Mouse (Mus musculus) hindbrain, embryonic 12.5 days (tissue): Measurements from ENCODE around the gene Nxf3. TPM values are rescaled to one million over a fixed set of nuclear protein-coding genes. Genes with fewer than 3 reads are reported as not detected.
"Not testable (repeated sequence)": the region's sequence is repeated elsewhere in the genome, so short reads cannot be mapped to it uniquely, and the experiment has no call there.

Experiments
- ATAC-seq: fragments of 200-750 bp; cut with Nextera tagmentation; 2 replicates; pipeline ENCODE4 v1.8.0; 2017; ENCODE audit warnings: moderate TSS enrichment; ENCODE audit not compliant: low FRiP score
- H3K27ac ChIP-seq: fragments of 300-500 bp; sonication (generic); 2 replicates; pipeline ENCODE4 v1.5.1; 2016; ENCODE audit warnings: mild to moderate bottlenecking
- H3K27me3 ChIP-seq: fragments of 300-500 bp; sonication (generic); 2 replicates; pipeline ENCODE4 v1.6.1; 2016; ENCODE audit warnings: mild to moderate bottlenecking
- H3K36me3 ChIP-seq: fragments of 300-500 bp; sonication (generic); 2 replicates; pipeline ENCODE4 v1.6.1; 2016; ENCODE audit warnings: mild to moderate bottlenecking
- H3K4me1 ChIP-seq: fragments of 300-500 bp; sonication (generic); 2 replicates; pipeline ENCODE4 v1.6.1; 2016
- H3K4me2 ChIP-seq: fragments of 300-500 bp; sonication (generic); replicated peaks from 2 replicates; pipeline ENCODE4 v1.6.1; 2016; ENCODE audit warnings: mild to moderate bottlenecking
- H3K4me3 ChIP-seq: fragments of 300-500 bp; sonication (generic); 2 replicates; pipeline ENCODE4 v1.5.1; 2016; ENCODE audit warnings: mild to moderate bottlenecking
- H3K9ac ChIP-seq: fragments of 300-500 bp; sonication (generic); 2 replicates; pipeline ENCODE4 v1.6.1; 2016; ENCODE audit warnings: mild to moderate bottlenecking, moderate library complexity
- H3K9me3 ChIP-seq: fragments of 300-500 bp; sonication (generic); replicated peaks from 2 replicates; pipeline ENCODE4 v1.6.1; 2016; ENCODE audit warnings: mild to moderate bottlenecking
- WGBS: fragments of 180-500 bp; shearing (Covaris S2); methylation state at CpG from one replicate; pipeline ENCODE4 v1.1.7; 2016; 5-methylcytosine and 5-hydroxymethylcytosine counted together
- polyA plus RNA-seq: library from polyadenylated mRNA; unstranded; fragments of >200 nt; fragmentation: Nextera tagmentation; extraction: Ambion mirVana; gene quantifications from 2 replicates; pipeline ENCODE4 v1.2.1, GENCODE M21; 2016

Gene Nxf3
- polyA plus RNA-seq: not detected in 2 replicates

GRCm38 (mm10) chrX:136085155-136085554 is at the start of gene Nxf3:
Gene Nxf3 (minus strand): TSS chrX:136085255.
- Histone ChIP-seq H3K27me3 (no peaks in the 10 kb centered on the region), H3K4me3 (no peak within 1 kb of the TSS), H3K36me3 (no peaks in the 10 kb centered on the region), H3K4me2 (no peak within 1 kb of the TSS), H3K4me1 (no peaks in the 10 kb centered on the region), H3K9me3 (no peaks in the 10 kb centered on the region), H3K9ac (no peak within 1 kb of the TSS), H3K27ac (no peak within 1 kb of the TSS)
- no peak for ATAC-seq
- WGBS: 84% methylated on average over 9 of the region's 9 CpGs

GRCm38 (mm10) chrX:136127744-136128064 is 42.6 kb upstream of the Nxf3 start:
- no peak overlapping the region for H3K4me2 ChIP-seq
- H3K4me1 ChIP-seq: no peaks in the 10 kb centered on the region
- no peak overlapping the region for H3K4me3 ChIP-seq
- 25% methylated on average over 5 of the region's 5 CpGs for WGBS
- H3K9me3 ChIP-seq: no peaks in the 10 kb centered on the region
- no peak overlapping the region for H3K9ac ChIP-seq
- H3K27me3 ChIP-seq: no peaks in the 10 kb centered on the region
- no peak overlapping the region for H3K27ac ChIP-seq
- no peaks in the 10 kb centered on the region for H3K36me3 ChIP-seq
- no peak for ATAC-seq

- no peak overlapping the region for H3K4me2 ChIP-seq
Observed at GRCm38 (mm10) chrX:136127038-136127743, 42.1 kb upstream of the Nxf3 start.

GRCm38 (mm10) chrX:136115419-136115961 is 30.4 kb upstream of the Nxf3 start:
- peak overlapping the region; percentile 50 for H3K4me2 ChIP-seq
- peak; percentile 99 for ATAC-seq
- no peak overlapping the region for H3K9ac ChIP-seq
- peak overlapping the region; percentile 83 for H3K27ac ChIP-seq
- peak overlapping the region; percentile 38 for H3K4me3 ChIP-seq
- H3K36me3 ChIP-seq: no peaks in the 10 kb centered on the region
- WGBS: 26% methylated on average over 23 of the region's 23 CpGs
- peaks cover 14% of the 10 kb centered on the region for H3K27me3 ChIP-seq
- H3K4me1 ChIP-seq: no peaks in the 10 kb centered on the region
- no peaks in the 10 kb centered on the region for H3K9me3 ChIP-seq

More at GRCm38 (mm10) chrX:136127038-136127743, 42.1 kb upstream of the Nxf3 start:
- ATAC-seq: no peak
- Histone ChIP-seq H3K9ac (no peak overlapping the region), H3K9me3 (no peaks in the 10 kb centered on the region), H3K4me1 (no peaks in the 10 kb centered on the region), H3K27ac (no peak overlapping the region), H3K4me3 (no peak overlapping the region), H3K36me3 (no peaks in the 10 kb centered on the region), H3K27me3 (no peaks in the 10 kb centered on the region)
- 67% methylated on average over 8 of the region's 8 CpGs for WGBS

GRCm38 (mm10) chrX:136115015-136115414 is 30.0 kb upstream of the Nxf3 start:
- Histone ChIP-seq H3K27ac (no peak overlapping the region), H3K9me3 (no peaks in the 10 kb centered on the region), H3K36me3 (no peaks in the 10 kb centered on the region), H3K4me2 (peak overlapping the region; percentile 50), H3K27me3 (peaks cover 14% of the 10 kb centered on the region), H3K9ac (no peak overlapping the region), H3K4me1 (no peaks in the 10 kb centered on the region), H3K4me3 (peak overlapping the region; percentile 38; the same call in 1 of the 2 replicates)
- peak; percentile 33 for ATAC-seq
- 42% methylated on average over 4 of the region's 4 CpGs for WGBS

- no peak overlapping the region for H3K4me2 ChIP-seq
- H3K36me3 ChIP-seq: no peaks in the 10 kb centered on the region
- H3K9me3 ChIP-seq: no peaks in the 10 kb centered on the region
- H3K4me3 ChIP-seq: no peak overlapping the region
- H3K27me3 ChIP-seq: peaks cover 5% of the 10 kb centered on the region; the same call in 1 of the 2 replicates
- no peak overlapping the region for H3K27ac ChIP-seq
- no peak for ATAC-seq
- WGBS: 52% methylated on average over 6 of the region's 6 CpGs
- no peaks in the 10 kb centered on the region for H3K4me1 ChIP-seq
- H3K9ac ChIP-seq: no peak overlapping the region
Observed at GRCm38 (mm10) chrX:136107942-136108341, 22.9 kb upstream of the Nxf3 start.

- H3K27me3 ChIP-seq: no peaks in the 10 kb centered on the region
- no peak for ATAC-seq
- WGBS: 54% methylated on average over 3 of the region's 3 CpGs
Observed at GRCm38 (mm10) chrX:136104724-136105088, 19.7 kb upstream of the Nxf3 start.

GRCm38 (mm10) chrX:136104046-136104723 is 19.1 kb upstream of the Nxf3 start:
- 52% methylated on average over 4 of the region's 4 CpGs for WGBS
- Histone ChIP-seq H3K27ac (no peak overlapping the region), H3K4me1 (no peaks in the 10 kb centered on the region), H3K9ac (no peak overlapping the region), H3K9me3 (no peaks in the 10 kb centered on the region), H3K27me3 (no peaks in the 10 kb centered on the region), H3K36me3 (no peaks in the 10 kb centered on the region), H3K4me2 (no peak overlapping the region), H3K4me3 (no peak overlapping the region)
- no peak for ATAC-seq

More at GRCm38 (mm10) chrX:136104724-136105088, 19.7 kb upstream of the Nxf3 start:
- Histone ChIP-seq H3K9ac (no peak overlapping the region), H3K4me1 (no peaks in the 10 kb centered on the region), H3K36me3 (no peaks in the 10 kb centered on the region), H3K9me3 (no peaks in the 10 kb centered on the region), H3K4me3 (no peak overlapping the region), H3K27ac (no peak overlapping the region), H3K4me2 (no peak overlapping the region)

- Histone ChIP-seq H3K9me3 (no peaks in the 10 kb centered on the region), H3K27me3 (peaks cover 2% of the 10 kb centered on the region; the same call in 1 of the 2 replicates), H3K27ac (no peak overlapping the region), H3K4me2 (no peak overlapping the region), H3K4me1 (no peaks in the 10 kb centered on the region), H3K9ac (no peak overlapping the region), H3K4me3 (no peak overlapping the region), H3K36me3 (no peaks in the 10 kb centered on the region)
- peak; percentile 60; the same call in 1 of the 2 replicates for ATAC-seq
- 50% methylated on average over 2 of the region's 2 CpGs for WGBS
Observed at GRCm38 (mm10) chrX:136094421-136094820, 9.4 kb upstream of the Nxf3 start.

GRCm38 (mm10) chrX:136092497-136093279 is 7.6 kb upstream of the Nxf3 start:
- Histone ChIP-seq H3K9me3 (no peaks in the 10 kb centered on the region), H3K4me2 (no peak overlapping the region), H3K27me3 (peaks cover 2% of the 10 kb centered on the region; the same call in 1 of the 2 replicates), H3K4me3 (no peak overlapping the region), H3K36me3 (no peaks in the 10 kb centered on the region), H3K4me1 (no peaks in the 10 kb centered on the region), H3K27ac (no peak overlapping the region), H3K9ac (no peak overlapping the region)
- WGBS: 44% methylated on average over 2 of the region's 2 CpGs
- no peak for ATAC-seq

- not testable (repeated sequence) for H3K4me1 ChIP-seq, H3K27me3 ChIP-seq, H3K36me3 ChIP-seq, H3K9me3 ChIP-seq
- WGBS: 4% methylated on average over 3 of the region's 32 CpGs
- H3K27ac ChIP-seq: peak within 1 kb of the TSS; percentile 76
- H3K9ac ChIP-seq: peak within 1 kb of the TSS; percentile 62
- peak; percentile 98 for ATAC-seq
- H3K4me2 ChIP-seq: peak within 1 kb of the TSS; percentile 47
- H3K4me3 ChIP-seq: peak within 1 kb of the TSS; percentile 45
Observed at GRCm38 (mm10) chrX:136068020-136068419, 17.0 kb downstream of the Nxf3 start, which contains the start of gene Bex2. Gene Bex2 (minus strand): TSS chrX:136068236.
